Mouse (Mus musculus) spleen, adult 18-20 months (tissue): ENCODE data around the gene Zfp423.

ENCODE experiments used
- DNase-seq, 2 experiments: peaks; one replicate each; pipeline ENCODE4 v3.0.0; 2022; ENCODE audit warnings: mixed read lengths in 2 of 2

Gene Zfp423

DNA sequence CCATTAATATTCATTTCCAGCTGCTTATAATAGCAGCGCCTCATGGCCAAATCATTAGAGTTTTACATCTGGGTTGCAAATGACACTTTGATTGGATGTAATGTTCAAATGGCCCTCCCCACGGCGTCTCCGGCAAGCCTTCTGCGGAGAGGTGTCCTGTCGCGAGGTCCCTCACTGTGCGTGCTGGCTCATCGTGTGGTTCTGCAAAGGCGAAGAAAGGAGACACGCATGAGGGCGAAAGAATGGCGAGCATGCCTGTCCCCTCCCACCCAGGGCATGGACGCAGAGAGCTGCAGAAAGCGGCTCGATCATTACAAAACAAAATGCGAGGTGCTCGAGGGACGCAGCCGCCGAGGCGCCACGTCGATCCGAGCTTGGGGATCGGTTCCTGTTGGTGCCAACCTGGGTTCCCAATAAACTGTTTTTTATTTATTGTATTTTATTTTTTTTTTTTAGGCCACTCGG, 297.1 kb downstream of the Zfp423 start:
- peak; percentile 64 to 68 for DNase-seq

DNA sequence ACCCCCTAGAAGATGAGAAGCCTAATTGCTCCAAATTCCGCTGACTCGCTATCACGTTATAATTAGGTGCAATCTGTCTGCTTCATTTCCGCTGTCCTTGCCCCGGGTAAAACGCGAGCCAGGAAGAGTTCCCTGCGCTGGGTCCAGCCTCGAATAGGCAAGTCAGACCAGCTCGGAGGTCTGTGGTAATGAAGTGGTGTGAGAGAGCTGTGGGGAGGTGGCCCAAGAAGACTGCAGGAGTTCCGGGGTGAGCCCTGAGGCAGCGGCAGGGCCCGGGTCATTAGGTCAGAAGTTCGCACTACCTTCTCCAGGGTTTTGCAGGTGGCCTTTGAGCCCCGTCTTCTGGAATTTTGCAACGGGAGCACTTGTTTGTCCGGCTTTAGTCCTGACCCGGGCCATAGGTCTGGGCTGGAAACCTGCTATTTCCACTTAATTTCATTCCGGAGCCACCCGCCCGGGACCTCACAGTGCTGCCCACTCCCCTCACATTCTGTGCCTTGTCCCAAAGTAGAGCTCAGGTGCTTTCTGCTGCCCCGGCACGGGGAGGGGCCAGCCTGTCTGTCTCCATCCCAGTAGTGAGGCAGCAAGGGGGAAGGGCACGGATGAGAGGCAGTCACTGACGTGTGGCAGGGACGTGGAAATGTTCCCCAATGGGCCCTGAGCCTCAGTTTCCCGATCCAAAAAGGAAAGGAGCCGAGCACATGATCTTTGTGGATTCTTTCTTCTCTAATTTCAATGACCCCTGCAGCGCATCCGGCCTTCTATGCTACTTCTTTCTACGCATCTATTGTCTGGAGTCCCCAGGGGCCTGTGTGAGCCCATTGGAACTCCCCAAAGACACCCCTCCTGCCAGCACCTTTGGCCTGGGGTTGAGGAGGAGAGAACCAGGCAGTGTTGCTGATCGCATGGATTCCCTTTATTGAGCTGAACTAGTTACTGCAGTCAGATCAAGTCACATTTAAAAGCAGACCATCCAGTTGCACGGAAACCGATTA, 298.2 kb downstream of the Zfp423 start:
- peak; percentile 34 to 38 for DNase-seq

DNA sequence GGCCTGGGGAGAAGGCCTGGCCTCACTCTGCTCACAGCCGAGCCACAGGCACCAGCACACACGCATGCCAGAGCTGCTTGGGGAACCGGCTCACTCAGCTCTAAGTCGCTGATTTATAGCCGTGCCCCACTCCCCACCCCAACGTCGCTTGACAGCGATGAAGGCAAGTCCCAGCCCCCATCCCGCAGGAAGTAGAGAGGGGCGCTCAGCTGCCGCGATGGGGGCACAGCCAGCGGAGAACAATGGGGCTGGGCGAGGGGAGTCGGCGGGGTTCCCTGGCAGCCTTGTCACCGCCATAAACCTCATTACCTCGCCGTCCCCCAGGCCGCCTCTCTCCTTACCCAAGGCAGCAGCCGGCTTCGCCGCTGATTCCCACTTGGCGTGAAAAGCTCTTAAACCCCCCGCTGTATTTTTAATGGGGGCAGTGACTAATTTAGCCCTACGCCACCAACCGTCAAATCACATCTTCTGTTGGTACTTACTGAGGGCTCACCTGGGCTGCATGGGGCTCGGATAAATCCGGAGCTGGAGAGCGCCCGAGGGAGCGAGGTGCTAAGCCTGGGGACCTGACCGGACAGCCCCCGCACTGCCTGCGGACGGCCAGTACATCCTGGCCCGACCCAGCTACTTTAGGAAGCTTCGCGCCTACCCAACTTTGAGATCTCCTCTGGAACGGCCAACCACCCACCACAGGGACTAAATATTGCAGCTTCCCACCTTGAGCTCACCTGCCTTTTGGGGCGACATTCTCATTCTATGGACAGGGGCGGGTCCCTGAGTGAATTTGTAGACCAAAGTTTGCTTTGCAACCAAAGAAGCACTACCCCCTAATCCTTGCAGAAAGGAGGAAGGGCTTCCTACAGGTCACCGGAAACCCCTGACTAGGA, 299.1 kb downstream of the Zfp423 start:
- DNase-seq = peak in 1 of 2 experiments; percentile 14

DNA sequence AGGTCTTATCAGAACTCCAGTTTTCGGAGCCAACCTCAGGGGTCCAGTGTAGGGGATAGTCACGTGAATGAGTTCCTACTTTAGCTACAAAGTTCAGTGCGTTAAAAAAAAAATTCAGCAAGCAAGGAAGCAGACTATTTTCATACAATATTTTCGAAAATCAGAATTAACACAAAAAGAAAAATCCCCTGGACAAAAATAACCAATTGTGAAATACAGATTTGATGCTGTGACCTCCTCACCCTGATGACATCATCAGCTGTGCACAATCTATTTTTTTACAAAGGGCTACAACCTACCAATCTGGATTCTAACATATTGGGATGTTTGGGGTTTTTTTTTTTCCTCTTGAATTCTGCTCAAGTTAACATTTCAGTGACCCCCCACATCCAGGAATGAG, 301.9 kb downstream of the Zfp423 start:
- DNase-seq = no peak

DNA sequence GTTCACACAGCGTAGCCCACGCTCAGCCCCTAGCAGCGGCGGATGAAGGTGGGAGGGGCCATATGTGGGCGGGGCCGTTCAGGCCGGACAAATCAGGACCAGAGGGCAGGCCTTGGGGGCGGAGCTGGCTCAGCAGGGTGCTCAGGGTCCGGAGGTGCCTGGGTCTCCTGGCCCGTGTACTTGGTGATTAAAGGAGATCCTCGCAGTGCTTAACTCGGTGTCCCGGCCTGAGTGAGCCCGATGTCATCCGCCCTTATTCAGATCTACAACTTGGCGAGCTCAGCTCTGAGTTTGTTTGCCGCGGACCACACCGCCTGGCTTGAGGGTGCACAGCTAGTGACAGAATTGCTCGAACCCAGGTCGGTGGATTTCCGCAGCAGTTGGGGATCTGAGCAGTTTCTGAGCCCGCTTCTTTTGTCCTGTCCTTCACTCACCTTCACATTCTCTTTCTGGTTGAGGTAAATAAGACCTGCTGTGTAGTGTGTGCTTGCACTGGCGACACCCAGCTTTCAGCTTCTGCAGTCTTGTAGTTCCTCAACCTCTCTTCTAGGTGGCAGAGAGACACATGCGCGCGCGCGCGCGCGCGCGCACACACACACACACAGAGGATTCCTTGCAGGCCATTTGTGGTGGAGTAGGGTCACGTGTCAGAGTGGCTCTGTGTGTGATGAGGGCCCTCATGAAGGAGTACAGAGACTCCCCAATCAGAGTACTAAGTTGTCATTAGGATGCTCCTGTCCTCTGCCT, 302.7 kb downstream of the Zfp423 start:
- DNase-seq = peak; percentile 79 to 90

DNA sequence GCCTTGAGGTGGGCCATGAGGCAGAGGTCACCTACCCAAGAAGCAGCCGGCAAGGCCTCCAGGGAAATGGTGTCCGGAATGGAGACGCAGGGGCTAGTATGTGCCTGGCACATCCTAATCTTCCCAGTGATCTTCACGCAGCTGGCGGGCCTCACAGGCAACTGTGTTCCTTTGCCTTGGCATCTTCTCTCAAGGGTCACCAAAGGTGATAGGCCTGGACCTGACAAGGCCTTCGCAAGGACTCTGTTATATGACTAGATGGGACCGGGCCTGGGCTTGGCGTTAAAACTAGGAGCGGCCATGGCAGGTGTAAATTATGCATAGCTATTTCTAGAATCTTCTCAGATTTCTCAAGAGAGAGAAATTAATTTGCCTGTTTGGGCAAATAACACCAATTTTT, 303.4 kb downstream of the Zfp423 start:
- no peak for DNase-seq

DNA sequence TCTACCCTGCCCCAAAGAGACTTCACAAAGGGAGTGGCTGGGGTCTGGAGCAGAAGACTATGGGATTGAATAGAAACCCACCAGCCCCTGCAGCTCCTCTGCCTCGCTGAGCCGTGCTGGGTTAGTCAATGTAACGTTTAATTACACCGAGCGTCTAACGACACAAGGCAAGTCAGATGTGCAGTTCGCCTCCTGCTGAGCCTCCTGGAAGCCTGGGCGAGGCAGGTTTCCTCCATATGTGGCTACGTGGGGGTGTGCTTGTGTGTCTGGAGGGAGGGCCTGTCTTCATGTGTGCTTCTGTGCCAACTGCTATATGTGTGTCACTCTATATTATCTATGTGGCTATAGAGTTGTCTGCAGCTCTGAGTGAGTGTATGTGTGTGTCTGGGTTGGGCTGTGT, 311.6 kb downstream of the Zfp423 start:
- no peak for DNase-seq

DNA sequence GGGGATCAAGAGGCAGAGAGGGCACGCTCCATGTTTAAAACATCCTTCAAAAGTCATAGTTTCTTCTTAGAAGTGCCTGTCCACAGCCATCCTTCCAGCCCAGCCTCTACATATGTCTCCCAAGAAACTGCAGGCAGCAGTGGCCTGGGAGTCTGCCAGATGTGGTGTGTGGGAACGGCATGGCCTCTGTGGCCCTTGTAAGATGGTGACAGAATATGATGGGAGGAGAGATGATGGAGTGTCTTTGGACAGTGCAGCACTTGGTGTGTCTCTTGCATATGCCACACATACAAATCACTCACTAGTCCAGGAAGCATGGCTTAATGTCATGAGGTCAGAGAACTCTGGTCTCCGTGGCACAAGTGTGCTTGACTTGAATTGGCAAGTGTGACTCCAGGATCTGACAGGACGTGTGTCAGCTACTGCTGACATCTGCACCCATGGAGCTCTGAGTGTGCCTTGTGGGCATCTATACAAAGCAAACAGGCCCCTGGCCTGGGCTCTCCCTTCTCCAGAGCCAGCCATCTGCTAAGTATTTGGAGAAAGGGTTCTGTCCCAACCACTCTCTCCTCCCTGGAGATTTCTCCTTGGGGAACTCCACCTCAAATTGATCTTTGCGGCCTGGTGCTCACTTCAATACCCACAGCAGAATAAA, 313.4 kb downstream of the Zfp423 start:
- DNase-seq = no peak

DNA sequence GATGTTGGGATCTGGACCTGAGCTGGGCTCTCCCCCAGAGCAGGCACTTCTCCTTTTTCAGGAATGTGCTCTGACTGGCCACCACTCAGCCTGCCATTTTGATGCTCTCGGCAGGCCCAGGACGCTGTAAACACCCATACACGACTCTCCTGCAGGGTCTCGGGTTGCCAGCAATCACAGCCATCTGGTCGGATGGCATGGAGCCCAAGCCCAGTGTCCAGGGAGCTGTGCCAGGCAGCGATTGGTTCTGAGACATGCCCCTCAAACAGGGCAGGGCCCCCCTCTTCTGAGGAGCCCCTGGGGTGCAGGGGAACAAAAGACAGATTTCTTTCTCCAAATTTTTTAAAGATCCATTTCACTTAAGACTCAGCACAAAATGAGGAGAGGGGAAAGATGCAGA, 314.0 kb downstream of the Zfp423 start:
- no peak for DNase-seq

DNA sequence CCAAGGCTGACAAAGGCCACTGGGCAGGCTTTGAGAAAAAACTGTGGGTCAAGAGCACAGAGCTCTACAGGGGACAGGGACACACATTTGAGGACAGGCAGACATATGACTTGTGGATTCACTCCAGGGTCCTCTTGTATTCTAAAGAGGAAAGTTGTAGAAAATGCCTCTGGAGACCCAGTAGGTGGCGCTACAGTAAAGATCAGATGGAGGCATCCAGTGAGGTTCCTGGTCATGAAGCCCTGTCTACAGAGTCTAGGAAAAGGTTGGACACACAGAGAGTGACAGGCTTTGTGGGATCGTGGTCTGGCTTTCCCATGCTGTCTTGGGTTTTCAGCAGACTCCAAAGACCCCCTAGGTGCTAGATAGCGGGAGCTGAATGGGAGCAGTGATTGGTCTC, 318.5 kb downstream of the Zfp423 start:
- DNase-seq = peak in 1 of 2 experiments; percentile 30

DNA sequence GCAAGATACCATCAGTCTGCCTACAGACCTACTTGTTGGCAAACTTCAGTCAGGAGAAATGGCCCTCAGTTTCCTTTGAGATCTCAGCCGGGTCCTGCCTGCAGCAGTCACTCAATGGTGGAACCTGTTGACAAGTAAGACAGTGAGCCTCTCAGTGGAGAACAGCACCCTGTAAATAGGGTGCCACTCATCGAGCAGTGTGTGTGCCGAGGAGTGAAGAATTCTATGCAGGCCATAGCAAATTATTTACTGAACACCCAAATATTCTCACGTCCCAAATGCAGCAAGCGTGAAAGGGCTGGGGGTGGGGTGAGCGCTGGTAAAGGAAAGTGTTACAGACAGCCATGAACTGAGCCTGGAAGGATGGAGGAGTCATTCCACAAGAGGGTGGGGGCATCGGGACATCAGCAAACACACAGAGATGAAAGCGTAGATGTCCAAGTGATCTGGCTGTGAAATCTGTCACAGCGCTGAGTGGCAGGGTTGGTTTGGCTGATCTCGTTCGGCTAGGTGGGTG, 323.1 kb downstream of the Zfp423 start:
- DNase-seq = no peak

DNA sequence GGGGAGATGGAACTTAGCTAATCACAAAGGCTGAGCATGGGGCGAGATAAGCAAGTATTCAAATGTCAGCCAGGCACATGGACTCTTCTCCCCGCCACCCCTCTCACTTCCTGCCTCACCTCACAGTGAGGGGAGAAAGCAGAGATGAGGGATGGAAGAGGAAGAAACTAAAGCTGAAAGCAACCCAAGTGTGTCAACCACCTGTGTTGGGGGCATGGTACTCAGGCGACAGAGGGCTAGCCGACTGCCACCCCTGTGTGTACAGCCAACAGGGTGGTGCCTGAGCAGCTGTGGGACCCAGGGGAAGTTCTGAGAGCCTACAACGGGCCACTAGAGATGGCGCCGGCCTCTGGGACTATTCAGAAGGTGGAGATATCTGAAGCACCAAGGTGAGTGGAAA, 327.6 kb downstream of the Zfp423 start:
- peak; percentile 16 to 28 for DNase-seq

DNA sequence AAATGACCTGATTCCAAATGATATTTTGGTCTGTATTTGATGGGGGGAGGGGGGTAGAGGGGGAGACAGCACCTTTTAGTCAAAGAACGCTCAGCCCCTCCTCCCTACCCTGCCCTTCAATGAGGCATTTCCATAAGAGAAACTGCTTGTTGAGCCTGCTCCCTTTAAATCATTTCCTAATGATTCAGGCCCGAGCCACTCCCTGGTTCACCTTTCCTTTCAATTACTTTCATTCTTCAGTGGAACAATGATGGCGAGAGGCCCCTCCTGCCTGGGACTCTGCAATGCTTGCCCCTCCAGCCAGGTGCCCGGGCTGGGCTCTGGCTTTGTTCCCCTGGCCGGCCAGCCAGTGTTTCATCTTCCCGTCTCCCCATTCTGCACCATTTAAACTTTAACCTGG, 329.7 kb downstream of the Zfp423 start:
- DNase-seq = no peak

DNA sequence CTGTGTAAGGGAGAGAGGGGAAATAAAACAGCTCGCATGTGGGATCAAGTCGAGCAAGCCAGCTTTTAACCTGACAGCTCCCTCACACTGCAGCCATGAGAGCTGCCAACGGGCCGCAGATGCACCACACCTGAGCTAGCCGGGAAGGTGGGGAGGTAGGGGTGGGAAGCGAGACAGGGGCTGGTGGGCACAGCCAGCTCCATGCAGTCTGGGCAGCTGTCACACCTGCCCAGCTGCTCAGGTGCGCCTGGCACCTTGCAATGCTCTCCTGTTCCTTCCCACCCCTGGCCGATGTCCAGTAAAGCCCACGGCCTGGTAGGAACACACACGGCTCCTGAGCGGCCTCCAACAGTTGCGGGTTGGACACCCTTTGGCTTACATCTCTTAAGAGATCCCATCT, 338.2 kb downstream of the Zfp423 start:
- DNase-seq = no peak

DNA sequence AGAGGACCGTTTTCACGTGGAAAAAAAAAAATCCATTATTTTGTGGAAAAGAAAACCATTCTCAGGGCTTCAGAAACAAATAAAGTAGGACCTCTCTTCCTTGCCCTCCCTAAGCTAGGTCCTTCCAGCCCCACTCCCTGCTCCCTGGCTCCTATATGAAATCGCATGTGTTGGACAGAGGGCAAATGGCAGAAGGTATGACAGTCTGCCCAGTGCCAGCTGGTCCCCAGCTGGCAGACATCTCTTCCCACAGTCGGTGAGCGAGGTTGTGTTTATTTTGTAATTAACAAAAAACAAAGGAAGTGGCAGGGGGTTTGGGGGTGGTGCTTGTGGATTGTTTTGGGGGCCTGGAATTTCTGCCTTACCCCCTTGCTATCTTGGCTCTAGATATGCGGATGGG, 339.2 kb downstream of the Zfp423 start:
- DNase-seq = no peak

DNA sequence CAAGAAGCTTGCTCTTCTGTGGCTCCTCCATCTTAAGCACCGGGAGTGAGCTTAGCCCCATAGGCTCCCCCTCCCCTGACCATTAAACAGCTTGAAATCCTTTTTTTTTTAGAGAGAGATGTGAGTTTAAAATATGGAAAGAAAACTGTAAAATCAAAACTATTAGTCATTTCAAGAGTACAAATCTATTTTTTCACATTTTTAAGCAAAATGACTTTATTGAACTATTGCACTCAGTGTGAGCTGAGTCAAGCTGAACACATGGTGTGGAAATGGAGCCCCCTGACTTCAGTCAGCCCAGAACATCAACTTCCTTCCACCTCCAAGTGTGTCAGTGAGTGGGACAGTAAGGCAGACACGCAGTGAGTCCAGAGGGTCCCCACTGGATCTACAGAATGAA, 339.9 kb downstream of the Zfp423 start:
- no peak for DNase-seq

DNA sequence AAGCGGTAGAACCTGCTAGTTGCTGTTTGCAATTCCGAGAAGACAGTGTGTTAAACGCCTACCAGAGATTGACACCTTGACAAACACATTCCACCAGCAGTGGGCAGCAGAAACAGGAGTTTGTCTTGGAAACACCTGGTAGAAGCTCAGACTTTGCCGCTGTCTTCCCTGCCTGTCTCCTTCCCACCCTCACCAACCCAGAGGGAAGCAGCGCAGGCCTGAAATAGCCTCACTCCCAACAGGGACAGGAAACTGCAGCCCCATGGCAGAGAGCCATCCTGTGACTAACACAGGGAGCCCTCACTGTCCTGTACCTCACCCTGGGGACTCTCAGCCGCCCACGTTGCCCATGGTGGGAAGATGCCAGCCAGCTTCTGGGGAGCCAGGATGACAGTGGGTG, 340.3 kb downstream of the Zfp423 start:
- no peak for DNase-seq

DNA sequence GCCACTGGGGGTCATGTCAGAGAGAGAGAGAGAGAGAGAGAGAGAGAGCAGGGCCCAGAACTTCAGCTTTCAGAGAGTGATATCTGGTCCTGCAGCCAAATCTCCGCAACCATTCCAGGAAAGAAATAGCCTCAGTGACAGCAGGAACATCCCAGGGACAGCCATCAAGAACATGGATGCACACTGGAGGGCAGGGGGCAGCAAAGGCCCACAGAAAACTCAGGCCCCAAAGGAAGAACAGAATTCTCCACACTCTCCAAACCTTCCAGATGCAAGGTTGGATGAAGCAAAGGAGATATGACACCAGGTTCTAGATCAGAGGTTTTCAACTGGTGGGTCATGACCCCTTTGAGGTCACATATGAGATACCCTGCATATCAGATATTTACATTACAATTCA, 345.7 kb downstream of the Zfp423 start:
- DNase-seq = no peak
